Mouse (Mus musculus) splenic B cell, adult 2 months (primary cell): ENCODE measurements around the gene Dnaaf3.
A peak's percentile ranks its signal among the peaks of the same experiment; 100 is the strongest.
"Not testable (repeated sequence)": the region's sequence is repeated elsewhere in the genome, so short reads cannot be mapped to it uniquely, and the experiment has no call there.

Experiments
- DNase-seq: peaks from one replicate; pipeline ENCODE4 v3.0.0-alpha.2; 2011; ENCODE audit warnings: low read depth, low spot score
- H3K27me3 ChIP-seq: 2 replicates; pipeline ENCODE4 v1.6.1; 2012; ENCODE audit warnings: mild to moderate bottlenecking, low read length, moderate library complexity, mixed read lengths; ENCODE audit not compliant: control insufficient read depth, poor library complexity, insufficient read depth, severe bottlenecking
- H3K36me3 ChIP-seq: 2 replicates; pipeline ENCODE4 v1.6.1; 2012; ENCODE audit warnings: mild to moderate bottlenecking, low read length, moderate library complexity, mixed read lengths; ENCODE audit not compliant: control insufficient read depth, poor library complexity, insufficient read depth, severe bottlenecking

Gene Dnaaf3

DNA sequence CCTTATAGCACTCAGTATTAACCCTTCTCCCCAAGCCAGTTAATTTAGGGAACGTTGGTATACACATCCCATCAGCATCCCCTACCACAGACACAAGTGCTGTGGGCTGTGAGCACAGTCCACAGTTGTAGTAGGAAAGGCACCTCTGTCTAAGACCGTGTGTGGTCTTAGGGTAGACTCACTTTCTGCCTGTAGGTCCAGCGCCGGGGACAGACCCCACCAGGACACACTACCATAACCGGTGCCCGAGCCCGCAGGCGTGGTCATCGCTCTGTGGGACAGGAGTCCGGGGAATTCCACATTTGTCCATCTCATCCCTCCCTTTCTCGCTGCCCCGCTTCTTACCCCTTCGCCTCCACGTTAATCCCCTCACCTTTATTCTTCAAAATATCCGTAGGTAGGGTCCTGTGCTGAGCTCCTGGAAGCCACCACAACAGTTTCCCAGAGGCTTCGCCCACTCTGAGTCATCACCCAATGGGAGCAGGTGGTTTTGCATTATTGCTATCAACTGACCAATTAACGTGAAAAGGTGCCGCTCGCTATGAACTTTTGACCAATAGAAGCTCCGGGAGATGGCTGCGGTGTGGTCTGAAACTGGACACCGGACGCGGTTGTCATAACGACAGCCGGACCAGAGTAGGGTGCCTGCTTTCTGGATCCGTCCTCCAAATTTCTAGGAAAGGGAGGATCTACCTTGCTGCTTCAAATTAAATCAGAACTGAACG is at the start of gene Dnaaf3:
Dnaaf3 (minus strand) TSS at position 449 of the 725 bp plus-strand sequence.
- Histone ChIP-seq H3K27me3 (0 out of 2 replicates have a peak, but pooled peaks cover 1% of the 10 kb centered on the region), H3K36me3 (no peaks in the 10 kb centered on the region)
- DNase-seq, result no peak

DNA sequence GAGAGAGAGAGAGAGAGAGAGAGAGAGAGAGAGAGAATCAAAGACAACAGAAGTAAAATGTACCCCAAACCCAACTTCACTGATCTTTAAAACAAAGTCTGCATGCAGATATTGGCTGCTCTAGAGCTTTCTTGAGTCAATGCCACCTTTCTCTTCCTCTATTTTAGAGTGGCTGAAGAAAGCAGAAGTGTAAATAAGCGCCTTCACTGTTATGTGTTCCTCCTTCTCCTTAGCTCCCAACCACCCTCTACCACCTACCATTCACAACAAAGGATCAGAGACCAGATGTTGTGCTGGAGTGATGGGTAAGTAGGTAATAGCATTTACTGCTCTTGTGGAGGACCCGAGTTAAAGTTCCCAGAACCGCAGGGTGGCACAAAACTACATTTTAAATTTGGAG is 49.2 kb upstream of the Dnaaf3 start:
- DNase-seq, H3K27me3 ChIP-seq, H3K36me3 ChIP-seq: not testable (repeated sequence)

DNA sequence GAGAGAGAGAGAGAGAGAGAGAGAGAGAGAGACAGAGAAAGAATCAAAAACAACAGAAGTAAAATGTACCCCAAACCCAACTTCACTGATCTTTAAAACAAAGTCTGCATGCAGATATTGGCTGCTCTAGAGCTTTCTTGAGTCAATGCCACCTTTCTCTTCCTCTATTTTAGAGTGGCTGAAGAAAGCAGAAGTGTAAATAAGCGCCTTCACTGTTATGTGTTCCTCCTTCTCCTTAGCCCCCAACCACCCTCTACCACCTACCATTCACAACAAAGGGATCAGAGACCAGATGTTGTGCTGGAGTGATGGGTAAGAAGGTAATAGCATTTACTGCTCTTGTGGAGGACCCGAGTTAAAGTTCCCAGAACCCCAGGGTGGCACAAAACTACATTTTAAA is 40.1 kb upstream of the Dnaaf3 start:
- DNase-seq, H3K36me3 ChIP-seq: not testable (repeated sequence)

DNA sequence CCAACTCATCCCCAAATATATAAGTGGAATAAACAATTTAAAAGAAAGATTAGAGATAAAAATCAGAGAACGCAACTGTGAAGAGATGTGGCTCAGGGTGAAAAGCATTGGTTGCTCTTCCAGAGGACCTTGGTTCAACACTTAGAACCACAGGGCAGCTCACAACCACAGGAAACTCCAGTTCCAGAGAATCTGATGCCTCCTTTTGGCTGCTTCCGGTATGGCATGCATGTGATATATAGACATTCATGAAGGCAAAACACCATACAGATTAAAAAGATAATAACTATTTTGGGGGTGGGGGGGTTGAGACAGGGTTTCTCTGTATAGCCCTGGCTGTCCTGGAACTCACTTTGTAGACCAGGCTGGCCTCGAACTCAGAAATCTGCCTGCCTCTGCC is 30.4 kb upstream of the Dnaaf3 start:
- no peak for DNase-seq
- Histone ChIP-seq H3K27me3 (no peaks in the 10 kb centered on the region), H3K36me3 (no peaks in the 10 kb centered on the region)

More for the DNA sequence above, 40.1 kb upstream of the Dnaaf3 start:
- not testable (repeated sequence) for H3K27me3 ChIP-seq

DNA sequence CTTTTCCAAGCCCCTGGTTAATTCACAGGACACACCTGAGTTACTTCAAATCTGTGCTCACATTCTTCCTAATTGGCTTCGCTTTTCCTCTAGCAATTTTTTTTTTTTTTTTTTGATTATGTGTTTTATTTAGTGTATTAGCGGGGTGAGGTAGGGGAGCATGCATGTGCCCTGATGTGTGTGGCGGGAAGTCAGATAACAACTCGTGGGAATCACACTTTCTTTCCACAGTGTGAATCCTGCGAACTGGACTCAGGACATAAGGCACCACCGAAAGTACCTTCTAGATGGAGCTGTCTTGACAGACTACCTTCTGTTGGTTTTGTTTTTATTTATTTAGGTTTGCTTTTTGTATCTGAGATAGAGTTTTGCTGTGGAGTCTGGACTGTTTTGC is 24.9 kb upstream of the Dnaaf3 start:
- Histone ChIP-seq H3K27me3 (no peaks in the 10 kb centered on the region; the same call in 1 of the 2 replicates), H3K36me3 (no peaks in the 10 kb centered on the region)
- no peak for DNase-seq

DNA sequence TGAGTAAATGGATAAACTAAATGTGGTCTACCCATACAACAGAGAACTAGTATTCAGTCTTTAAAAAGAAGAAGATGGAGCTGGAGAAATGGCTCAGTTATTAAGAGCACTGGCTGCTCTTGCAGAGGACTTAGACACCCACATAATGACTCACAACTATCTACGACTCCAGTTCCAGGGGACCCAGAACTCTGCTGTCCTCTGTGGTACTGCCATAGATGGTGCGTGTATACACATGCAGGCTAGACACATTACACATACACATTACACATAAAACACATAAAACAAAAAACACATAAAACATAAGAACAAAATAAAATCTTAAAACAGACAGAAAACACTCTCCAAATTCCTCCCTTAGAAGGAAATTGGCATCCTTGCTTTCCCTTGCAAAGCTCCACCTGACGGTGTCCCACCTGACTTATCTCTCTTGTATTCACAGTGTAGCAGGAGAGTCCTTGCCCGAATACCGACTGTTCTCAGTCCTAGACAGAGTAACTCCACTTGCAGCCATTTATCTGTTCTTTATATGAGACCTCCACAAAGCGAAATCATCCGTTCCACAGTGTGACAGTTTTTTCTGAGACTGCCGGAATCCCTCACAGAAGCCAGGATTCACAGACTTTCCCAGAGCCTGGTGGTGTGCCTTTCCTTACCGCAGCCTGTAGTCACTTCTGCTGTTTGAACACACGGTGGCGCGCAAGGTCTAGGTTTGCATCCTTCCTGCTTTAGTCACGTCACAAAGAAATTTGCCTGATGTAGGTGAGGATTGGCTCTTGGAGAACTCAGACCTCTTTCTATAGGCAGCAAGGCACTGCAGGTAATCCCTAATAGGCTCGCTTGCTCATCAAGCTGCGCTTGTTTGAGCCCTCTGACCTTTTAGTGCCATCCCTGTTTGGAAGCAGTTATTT is 24.3 kb upstream of the Dnaaf3 start:
- H3K27me3 ChIP-seq, result no peaks in the 10 kb centered on the region; the same call in 1 of the 2 replicates
- DNase-seq, result peak; percentile 94
- H3K36me3 ChIP-seq, result no peaks in the 10 kb centered on the region

DNA sequence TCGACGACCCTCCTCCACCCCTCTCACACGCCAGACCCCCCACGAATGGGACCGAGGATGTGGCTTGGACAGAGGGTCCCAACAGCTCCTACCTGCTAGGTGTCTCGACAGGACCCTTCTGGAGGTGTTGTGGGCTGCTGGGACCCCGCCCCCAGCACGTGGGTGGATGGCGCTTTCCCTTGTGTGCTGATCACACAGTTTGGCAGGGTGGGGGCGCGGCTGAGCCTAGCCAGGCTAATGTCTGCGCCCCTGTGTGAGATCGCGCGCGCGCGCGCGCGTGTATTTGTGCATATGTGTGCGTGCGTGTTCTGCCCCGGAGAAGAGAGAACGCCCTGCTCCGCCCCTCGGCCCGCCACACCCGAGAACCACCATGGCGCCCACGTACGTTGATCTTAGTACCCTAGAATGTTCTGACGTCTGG is 15.0 kb upstream of the Dnaaf3 start, which contains the start of gene Syt5:
Syt5 (minus strand) TSS at position 321 of the 421 bp plus-strand sequence.
- H3K27me3 ChIP-seq, result no peaks in the 10 kb centered on the region
- no peaks in the 10 kb centered on the region for H3K36me3 ChIP-seq
- no peak for DNase-seq

DNA sequence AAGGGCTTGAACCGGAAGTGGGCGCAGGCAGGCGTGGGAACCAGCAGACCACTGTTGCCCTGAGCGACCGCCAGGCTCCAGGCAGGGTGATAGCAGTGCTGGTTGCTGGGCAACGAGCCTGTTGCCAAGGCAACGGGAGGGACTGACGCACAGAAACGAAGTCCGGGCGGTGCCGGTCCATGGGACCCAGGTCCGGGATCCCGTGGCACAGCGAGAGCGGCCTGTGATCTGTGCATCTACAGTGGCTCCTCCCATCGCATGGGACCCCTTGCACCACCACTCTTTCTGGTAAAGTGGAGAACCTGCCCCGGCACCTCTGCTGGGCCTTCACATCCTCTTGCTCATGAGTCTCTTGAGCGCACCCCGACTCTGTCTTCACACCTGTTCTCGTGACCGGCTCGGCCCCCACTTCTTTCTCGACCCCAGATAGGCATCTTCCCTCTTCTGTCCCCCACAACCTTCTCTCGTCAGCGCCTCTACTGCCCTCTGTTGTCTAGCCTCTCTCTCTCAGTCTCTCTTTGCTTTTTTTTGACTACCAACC is 14.4 kb upstream of the Dnaaf3 start:
- no peaks in the 10 kb centered on the region for H3K36me3 ChIP-seq
- DNase-seq, result peak; percentile 35
- H3K27me3 ChIP-seq, result no peaks in the 10 kb centered on the region

DNA sequence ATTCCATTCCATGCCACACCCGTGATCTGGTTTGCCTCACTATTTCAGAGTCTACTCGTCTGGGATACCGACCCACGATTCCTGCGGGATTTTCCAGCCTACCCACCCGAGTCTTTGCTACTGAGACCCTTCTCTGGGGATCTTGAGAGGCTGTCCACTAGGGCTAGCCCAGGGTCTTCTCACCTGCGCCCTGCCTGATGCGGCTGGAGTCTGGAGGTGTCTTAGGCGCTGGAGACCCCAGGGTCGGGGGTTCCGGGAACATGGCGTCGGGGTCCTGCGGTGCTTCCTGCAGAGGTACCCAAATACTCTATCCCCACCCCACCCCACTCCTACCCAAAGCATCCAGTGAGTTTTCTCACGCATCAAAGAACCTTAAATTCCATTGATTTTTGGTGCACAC is 13.8 kb upstream of the Dnaaf3 start:
- Histone ChIP-seq H3K36me3 (no peaks in the 10 kb centered on the region), H3K27me3 (no peaks in the 10 kb centered on the region)
- DNase-seq, result no peak

DNA sequence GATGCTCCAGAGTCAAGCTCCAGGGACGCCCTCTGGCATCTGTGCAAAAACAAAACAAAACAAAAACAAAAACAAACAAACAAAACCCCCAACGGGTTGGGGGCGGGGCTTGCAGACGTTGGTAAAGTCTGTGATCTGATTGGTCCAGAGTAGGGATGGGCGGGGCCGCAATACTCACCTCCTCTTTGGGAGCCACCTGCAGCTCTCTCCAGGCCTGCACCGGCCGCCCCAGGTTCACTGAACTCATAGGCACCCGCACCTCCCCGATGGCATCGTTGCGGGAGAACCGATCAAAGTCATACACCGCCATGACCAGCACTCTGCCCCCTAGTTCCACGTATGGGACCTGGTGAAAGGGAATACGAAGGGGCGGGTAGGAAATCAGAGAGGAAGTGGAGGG is 9.8 kb upstream of the Dnaaf3 start:
- no peak for DNase-seq
- H3K27me3 ChIP-seq, result no peaks in the 10 kb centered on the region
- no peaks in the 10 kb centered on the region for H3K36me3 ChIP-seq

DNA sequence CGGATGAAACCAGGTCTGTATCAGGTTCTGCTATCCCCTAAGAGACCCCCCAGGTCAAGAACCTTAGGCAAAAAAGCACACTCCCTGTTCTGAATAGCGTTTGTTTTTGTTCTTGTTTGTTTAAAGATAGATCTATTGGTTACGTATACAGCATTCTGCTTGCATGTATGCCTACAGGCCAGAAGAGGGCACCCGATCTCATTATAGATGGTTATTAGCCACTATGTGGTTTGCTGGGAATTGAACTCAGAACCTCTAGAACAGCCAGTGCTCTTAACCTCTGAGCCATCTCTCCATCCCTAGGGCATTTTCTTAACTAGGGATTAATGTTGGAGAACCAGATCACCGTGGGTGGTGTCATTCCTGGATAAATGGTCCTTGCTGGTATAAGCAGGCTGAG is 9.1 kb upstream of the Dnaaf3 start:
- no peak for DNase-seq
- Histone ChIP-seq H3K36me3 (no peaks in the 10 kb centered on the region), H3K27me3 (no peaks in the 10 kb centered on the region)

DNA sequence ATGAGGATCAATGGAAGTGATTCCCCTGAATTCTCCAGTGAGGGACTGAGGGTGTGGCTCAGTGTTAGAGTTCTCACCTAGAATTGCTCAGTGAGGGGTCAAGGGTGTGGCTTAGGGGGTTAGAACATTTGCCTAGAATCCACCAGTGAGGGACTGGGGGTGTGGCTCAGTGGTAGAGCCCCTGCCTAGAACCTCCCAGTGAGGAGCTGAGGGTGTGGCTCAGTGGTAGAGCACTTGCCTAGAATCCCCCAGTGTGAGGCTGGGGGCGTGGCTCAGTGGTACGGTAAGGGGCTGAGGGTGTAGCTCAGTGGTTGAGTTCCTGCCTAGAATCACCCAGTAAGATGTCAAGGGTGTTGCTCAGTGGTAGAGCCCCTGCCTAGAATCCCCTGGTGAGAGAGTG is 6.8 kb upstream of the Dnaaf3 start:
- DNase-seq, result no peak
- H3K36me3 ChIP-seq, result no peaks in the 10 kb centered on the region
- no peaks in the 10 kb centered on the region for H3K27me3 ChIP-seq

DNA sequence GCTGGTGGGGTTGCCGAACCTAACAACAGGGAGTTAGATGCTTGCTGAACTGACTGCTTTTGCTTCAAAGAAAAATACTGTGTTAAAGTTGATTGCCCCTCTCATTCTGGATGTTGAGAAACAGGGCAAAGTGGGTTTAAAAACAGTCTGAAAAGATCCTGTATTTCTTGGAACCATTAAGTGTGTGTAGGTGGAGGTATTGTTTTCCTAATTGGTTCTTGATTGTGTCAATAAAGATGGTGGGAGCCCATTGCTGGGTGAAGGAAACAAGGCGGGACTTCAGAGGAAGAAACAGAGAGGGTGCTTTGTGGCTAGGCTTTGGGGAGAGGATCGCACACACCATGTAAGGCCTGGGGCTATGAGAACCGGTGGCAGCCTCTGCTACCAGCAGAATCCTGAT is 4.9 kb upstream of the Dnaaf3 start:
- H3K36me3 ChIP-seq, result no peaks in the 10 kb centered on the region
- no peak for DNase-seq
- 0 out of 2 replicates have a peak, but pooled peaks cover 1% of the 10 kb centered on the region for H3K27me3 ChIP-seq

DNA sequence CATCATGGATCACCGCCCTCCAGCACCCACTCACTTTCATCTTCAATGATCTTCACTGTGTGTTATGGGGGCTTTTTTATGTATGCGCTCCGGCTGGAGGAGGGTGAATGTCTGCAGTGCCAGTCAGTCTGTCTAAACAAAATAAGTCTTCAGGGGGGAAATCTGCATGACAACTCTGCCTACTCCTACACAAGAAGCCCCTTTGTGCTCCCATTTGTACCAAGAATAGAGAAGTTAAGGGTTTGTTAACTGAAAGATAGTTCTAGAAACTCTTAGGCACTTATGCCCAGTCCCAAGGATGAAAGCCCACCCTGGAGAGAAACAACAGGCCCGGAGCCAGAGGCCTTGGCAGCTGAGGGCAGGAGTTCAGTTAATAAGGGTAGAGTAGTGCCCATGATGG is 4.1 kb upstream of the Dnaaf3 start:
- DNase-seq, result no peak
- H3K36me3 ChIP-seq, result no peaks in the 10 kb centered on the region

DNA sequence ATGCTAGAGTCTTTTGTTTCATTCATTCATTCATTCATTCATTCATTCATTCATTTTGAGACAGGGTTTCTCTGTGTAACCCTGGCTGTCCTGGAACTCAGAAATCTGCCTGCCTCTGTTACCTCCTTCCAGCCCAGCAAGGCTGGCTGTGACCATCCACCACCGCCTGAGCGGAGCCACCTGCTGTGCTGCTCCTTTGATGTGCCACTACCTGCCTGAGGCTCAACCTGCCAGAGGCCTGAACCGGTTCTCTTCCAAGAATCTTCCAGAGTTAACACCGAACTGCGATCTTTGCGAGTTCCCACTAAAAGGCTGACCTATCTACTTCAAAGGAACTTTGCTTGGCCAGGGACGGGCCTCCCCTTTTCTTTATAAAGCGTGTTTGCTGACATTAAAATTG is 2.1 kb downstream of the Dnaaf3 start:
- not testable (repeated sequence) for DNase-seq, H3K27me3 ChIP-seq, H3K36me3 ChIP-seq

More for the DNA sequence above, 4.1 kb upstream of the Dnaaf3 start:
- 0 out of 2 replicates have a peak, but pooled peaks cover 1% of the 10 kb centered on the region for H3K27me3 ChIP-seq
